Mouse (Mus musculus) CD4-positive, CD25-positive, alpha-beta regulatory T cell, adult 4 months (primary cell): ENCODE results near the gene Gtf2h3. TPM values are rescaled to one million over a fixed set of nuclear protein-coding genes. Genes with fewer than 3 reads are reported as not detected.
"Not testable (repeated sequence)": the region's sequence is repeated elsewhere in the genome, so short reads cannot be mapped to it uniquely, and the experiment has no call there.

Source experiments
- ATAC-seq: one replicate; pipeline ENCODE4 v1.8.0; 2017
- polyA plus RNA-seq, 2 experiments: library from polyadenylated mRNA; unstranded; fragments of 100-300 nt; shearing (Covaris generic); gene quantifications; one replicate each; pipeline ENCODE4 v1.2.1; 2017

The Gtf2h3 gene
- polyA plus RNA-seq, 2 experiments from 2014 or later = 57.1 to 69.8 TPM

DNA sequence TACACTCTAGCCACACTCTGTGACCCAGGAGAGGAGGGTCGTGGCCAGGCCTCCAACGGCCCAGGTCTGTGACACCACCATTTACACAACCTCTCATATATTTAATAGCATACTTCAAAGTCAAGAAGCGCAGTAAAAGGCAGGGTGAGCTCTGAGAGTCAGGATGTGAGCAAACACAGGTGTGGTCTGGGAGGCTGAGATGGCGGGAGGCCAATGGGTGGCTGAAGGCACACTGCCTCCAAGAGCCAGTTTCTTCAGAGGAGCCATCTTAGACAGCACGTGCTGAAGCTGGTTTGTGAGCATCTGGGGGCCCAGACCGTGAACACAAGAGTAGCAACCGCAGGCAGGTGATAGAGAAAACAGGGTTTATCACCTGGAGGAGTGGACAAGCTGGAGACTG, 3.5 kb upstream of the Gtf2h3 start:
- no peak for ATAC-seq

- no peak for ATAC-seq
Measured at GRCm38 (mm10) chr5:124582515-124582914, 3.6 kb downstream of the Gtf2h3 start.

- no peak for ATAC-seq
Measured at GRCm38 (mm10) chr5:124592768-124593167, 13.8 kb downstream of the Gtf2h3 start.

GRCm38 (mm10) chr5:124598224-124599174, 19.6 kb downstream of the Gtf2h3 start:
- peak; percentile 96 for ATAC-seq

GRCm38 (mm10) chr5:124599726-124600125, 20.8 kb downstream of the Gtf2h3 start:
- ATAC-seq = not testable (repeated sequence)

DNA sequence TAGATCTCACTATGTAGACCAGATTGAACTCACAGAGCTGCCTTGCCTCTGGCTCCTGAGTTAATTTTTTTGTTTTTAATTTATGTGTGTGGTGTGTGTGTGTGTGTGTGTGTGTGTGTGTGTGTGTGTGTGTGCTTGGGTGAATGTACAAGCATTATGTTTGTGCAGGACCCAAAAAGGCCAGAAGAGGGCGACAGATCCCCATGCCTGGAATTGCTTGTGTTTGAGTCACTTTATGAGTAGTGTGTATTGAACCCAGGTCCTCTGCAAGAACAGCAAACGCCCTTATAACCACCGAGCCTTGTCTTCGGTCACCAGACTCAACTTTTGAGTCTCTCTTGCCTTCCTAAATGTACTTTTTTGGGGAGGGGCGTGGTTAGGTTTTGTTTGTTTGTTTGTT, 23.4 kb downstream of the Gtf2h3 start:
- ATAC-seq = no peak

DNA sequence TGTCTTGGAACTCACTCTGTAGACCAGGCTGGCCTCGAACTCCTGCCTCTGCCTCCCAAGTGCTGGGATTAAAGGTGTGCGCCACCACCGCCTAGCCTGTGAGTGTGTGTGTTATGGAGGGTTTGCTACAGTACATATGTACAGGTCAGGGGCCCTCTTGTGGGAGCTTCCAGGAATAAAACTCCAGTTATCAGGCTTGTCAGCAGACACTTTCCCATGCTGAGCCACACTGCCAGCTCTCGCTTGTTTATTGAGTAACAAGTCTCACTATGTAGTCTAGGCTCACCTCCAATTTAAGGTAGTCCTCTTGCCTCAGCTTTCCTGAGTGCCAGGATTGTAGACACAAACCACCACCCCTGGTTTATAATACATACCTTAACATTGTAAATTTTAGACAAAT, 25.4 kb downstream of the Gtf2h3 start:
- no peak for ATAC-seq

DNA sequence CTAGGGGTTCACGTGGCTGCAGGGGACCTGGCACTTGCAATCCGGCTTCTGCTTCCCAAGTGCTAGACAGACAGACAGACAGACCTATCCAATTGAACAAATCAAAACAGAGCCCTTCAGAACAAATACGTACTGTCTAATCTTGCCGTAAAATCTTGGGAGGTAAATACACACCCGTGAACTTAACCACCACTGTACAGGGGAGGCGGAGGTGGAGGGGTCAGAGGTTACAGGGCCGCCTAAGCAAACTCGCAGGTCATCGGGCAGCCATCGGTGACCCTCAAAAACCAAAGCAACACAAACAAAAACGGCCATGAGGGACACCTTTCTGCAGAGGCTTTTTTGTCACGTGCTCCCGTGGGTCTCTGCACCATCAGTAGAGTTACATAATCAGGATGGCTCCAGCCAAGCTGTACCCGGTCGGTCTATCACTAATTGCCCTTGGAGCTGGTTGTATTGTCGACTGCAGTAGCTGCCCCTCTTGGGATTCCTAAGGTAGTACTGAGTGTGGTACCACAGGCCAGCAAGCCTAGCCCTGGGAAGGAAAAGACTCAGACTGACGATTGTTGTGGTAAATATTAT, 26.2 kb downstream of the Gtf2h3 start:
- ATAC-seq = no peak

DNA sequence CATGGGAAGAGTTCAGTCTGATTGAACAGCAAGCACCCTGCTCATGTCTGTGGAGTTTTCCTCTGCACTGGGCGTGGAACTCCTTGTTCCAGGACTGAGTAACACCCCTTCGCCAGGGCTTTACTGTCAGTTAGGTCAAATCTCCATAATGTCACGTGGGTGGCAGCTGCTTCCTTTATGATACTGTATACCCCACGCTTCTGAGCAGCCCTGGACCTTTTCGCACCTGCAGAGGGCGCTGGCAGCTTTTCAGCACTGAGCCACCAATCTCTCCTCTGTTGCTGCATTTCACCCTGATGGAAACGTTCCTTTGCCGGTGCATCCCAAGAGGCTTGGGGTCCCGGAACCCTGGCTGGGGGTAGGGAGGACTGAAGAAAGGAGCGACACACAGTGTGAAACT, 32.0 kb downstream of the Gtf2h3 start:
- no peak for ATAC-seq

- peak; percentile 41 for ATAC-seq
Measured at GRCm38 (mm10) chr5:124614709-124615108, 35.8 kb downstream of the Gtf2h3 start.

DNA sequence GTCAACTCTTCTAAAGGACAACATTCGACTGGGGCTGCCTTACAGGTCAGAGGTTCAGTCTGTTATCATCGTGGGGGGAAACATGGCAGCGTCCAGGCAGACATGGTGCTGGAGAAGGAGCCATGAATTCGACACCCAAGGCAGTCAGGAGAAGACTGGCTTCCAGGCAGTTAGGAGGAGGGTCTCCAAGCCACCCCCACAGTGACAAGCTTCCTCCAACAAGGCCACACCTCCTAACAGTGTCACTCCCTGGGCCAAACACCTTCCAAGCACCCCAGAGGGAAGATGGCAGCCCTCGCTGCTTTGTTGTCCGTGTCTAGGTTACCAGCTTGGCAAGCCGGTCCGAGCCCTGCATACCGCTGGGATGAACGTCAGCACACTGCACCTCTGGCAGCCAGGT, 39.8 kb downstream of the Gtf2h3 start:
- no peak for ATAC-seq

GRCm38 (mm10) chr5:124621362-124621761, 42.4 kb downstream of the Gtf2h3 start:
- ATAC-seq = no peak

DNA sequence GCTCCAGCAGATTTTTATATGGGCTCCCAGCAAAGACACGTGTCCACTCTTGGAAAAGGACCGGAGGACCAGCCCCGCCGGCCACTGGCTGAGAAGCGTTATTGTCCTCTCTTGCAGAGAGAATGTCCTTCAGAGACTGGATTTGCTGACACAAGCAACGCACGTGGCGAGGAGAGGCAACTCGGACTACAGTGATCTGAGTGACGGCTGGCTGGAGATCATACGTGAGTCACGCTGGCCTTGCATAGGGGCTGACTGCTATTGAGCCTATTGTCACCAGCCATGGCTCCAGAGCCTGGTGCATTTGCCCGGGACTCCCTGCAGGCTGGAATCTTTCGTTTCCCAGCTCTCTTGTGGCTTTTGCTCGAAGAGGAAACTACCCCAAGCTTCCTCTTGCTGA, 44.0 kb downstream of the Gtf2h3 start:
- ATAC-seq = no peak

DNA sequence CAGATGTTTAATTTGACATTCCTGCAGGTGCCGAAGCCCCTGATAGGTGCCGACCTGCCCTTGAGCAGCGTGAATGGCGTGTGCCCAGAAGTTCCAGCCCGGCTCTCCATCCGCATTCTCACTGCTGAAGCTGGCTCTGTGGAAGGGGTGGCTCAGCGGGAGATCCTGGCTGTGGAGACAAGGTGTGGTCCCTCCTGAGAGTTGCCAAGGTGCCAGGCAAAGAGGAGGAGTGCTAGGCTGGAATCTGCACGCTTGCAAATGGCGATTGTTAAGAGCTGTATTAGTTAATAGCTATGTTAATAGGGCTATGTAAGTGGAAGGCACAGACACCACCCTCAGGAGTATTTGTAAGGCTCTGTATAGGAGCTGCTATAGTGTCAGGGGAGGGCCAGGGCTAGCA, 45.4 kb downstream of the Gtf2h3 start:
- no peak for ATAC-seq

DNA sequence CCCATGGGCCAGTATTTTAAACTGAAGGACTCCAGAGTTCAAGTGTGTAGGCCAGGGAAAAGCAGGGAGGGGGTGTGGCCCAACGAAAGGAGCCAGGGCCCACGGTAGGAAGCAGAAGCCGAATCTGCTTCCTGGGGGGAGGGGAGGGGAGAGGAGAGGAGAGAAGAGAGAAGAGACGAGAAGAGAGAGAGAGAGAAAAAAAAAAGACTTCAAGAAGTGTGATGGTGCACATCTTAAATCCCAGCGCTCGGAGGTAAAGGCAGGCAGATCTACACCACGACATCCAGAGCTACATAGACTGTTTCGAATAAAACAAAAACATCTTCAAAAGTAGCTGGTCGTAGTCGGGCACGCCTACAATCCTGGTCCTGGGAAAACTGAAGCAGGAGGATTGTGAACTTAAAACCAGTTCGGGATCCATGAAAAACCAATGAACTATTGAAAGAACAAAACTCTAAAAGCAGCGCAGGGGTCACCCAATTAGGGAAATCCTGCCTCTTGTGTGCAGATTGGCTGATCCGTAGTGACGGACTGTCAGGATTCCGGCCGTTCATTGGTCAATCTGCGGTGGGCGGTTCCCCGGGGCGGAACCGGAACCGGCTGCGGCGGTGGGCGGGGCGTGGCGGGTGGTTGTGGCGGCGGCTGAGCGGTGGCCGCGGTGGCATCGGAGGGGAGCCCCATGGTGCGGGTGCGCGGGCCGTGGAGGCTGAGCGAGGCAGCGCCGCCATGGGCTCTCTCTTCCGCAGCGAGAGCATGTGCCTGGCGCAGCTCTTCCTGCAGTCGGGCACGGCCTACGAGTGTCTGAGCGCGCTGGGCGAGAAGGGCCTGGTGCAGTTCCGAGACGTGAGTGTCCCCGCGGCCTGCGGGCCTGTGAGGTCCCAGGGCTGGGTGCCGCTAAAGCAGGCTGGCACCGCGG, 49.8 kb downstream of the Gtf2h3 start, which contains the start of gene Atp6v0a2:
Atp6v0a2 (plus strand) TSS at position 129 of the 916 bp plus-strand sequence.
- ATAC-seq = peak; percentile 93

- no peak for ATAC-seq
Measured at GRCm38 (mm10) chr5:124629641-124630040, 50.7 kb downstream of the Gtf2h3 start.

GRCm38 (mm10) chr5:124631685-124632084, 52.7 kb downstream of the Gtf2h3 start:
- no peak for ATAC-seq

GRCm38 (mm10) chr5:124632461-124632860, 53.5 kb downstream of the Gtf2h3 start:
- ATAC-seq = no peak

DNA sequence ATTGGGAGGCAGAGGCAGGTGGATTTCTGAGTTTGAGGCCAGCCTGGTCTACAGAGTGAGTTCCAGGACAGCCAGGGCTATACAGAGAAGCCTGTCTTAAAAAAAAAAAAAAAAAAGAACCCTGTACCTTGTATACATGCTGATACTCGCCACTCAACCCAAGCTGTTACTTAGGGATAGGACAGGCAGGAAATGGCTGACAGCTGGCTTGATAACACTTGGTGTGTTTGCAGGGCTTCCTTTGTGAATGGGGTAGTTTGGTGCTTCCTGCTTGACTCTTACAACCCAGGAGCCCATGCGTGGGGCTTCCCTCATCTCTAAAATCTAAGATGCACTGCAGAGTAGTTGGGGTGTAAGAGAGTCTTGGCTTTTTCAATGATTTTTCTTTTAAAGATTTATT, 54.5 kb downstream of the Gtf2h3 start:
- peak; percentile 33 for ATAC-seq

DNA sequence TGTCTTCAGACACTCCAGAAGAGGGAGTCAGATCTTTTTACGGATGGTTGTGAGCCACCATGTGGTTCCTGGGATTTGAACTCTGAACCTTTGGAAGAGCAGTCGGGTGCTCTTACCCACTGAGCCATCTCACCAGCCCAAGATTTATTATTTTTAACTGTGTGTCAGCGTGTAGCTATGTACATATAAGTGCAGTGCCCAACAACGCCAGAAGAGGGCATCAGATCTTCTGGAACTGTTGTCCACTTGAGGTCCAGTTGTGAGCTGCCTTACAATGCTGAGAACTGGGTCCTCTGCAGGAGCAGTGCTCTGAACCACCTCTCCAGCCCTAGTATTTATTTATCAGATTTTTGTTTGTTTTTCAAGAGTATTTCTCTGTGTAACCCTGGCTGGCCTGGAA, 56.1 kb downstream of the Gtf2h3 start:
- not testable (repeated sequence) for ATAC-seq

DNA sequence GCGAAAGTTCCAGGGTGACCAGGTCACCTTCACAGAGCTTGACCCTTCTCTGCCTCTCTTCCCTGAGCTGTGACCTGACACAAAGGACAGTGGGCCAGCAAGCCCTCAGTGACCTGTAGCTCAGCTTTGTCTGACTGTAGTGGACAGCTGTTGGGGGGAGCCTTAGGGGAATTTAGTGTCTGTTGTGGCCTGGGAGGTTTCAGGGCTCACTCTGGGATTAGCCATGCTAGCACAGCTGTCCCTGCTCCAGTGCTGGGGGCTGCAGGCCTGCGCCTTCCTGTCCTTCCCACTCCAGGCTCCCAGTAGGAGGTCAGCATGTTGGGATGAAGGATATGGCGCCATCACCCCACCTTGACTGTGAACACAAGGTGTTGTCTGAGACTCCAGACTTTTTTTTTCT, 57.2 kb downstream of the Gtf2h3 start:
- ATAC-seq = no peak

GRCm38 (mm10) chr5:124636694-124637093, 57.8 kb downstream of the Gtf2h3 start:
- peak; percentile 13 for ATAC-seq

DNA sequence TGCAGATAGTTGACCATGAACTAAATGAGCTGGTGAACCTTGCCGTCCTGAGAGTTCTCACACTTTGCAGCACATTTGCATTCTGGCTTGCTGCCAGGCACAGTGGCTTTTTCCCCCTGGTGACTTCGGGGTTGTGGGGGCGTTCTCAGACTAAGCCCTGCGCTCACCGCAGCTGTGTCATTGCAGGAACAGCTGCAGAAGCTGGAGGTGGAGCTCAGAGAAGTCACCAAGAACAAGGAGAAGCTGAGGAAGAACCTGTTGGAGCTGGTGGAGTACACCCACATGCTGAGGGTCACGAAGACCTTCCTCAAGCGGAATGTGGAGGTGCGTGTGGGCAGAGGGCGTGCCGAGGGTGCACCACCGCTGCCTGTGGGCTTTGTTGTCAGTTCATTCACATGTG, 58.4 kb downstream of the Gtf2h3 start:
- peak; percentile 79 for ATAC-seq
